Mouse (Mus musculus) gastrocnemius, postnatal 36 days (tissue): ENCODE results near the gene Ppil1. TPM values are rescaled to one million over a fixed set of nuclear protein-coding genes. Genes with fewer than 3 reads are reported as not detected.
"Not testable (repeated sequence)": the region's sequence is repeated elsewhere in the genome, so short reads cannot be mapped to it uniquely, and the experiment has no call there.

ENCODE experiments used
- DNase-seq, 2 experiments: peaks; one replicate each; pipeline ENCODE4 v3.0.0; 2022
- intact Hi-C: fragments of 180-260 bp; cut with DNase I; formaldehyde crosslinking; loops from one replicate; pipeline ENCODE4 v1.15.1; 2025
- total RNA-seq, 2 experiments: library from RNA; stranded (reverse); gene quantifications; 2 replicates each; pipeline ENCODE4 v1.2.3; 2021

Ppil1 gene
- total RNA-seq, 2 experiments from 2014 or later, result 5.9 to 6.0 TPM

DNA sequence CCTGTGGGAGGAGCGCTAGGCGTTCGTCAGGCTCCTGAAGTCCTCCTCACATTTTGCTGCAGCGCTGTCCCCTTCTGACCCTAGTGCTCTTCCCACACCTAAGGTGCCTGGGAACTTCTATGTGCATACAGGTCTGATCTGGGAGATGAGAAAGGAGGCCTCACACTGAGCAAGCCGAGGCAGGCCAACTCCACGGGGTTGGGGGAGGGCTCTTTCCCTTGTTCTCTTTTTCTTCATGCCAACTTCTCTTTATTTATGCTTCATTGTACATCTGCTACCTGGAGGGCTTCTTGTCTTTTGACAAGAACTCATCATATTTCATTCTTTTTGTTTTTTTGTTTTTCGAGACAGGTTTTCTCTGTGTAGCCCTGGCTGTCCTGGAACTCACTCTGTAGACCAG, 27.8 kb upstream of the Ppil1 start:
- DNase-seq, result no peak
- intact Hi-C loops, result no loop called here

DNA sequence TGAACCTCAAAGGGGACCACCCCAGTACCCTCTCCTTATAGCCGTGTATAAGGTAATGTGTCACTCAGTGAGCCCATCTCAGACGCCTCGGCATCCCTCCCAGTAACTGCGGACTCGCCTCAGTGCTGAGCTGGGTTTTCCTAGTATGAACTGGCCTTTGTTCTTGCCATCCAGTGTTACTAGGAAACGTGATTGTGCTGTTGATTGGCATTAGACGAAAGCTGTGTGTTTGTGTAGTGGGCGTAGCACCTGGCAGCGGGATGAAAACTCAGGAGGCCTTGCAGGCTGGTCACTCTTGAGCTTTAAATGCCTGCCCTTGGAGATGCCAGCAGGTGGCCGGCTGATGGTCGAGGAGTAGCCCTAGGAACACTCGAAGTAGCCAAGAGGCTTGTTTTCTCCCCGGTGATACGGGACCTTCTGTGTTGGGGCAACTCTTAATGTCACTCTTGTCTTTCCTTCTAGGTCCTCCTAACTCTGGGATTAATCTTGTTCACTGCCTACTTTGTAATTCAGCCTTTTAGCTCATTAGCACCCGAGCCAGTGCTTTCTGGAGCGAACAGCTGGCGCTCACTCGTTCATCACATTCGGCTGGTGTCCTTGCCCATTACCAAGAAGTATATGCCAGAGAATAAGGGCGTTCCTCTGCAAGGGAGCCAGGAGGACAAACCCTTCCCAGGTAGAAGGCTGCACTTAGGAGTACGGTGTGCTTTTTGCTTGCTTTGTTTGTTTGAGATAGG, 18.4 kb upstream of the Ppil1 start:
- no peak for DNase-seq
- intact Hi-C loops, result no loop called here

DNA sequence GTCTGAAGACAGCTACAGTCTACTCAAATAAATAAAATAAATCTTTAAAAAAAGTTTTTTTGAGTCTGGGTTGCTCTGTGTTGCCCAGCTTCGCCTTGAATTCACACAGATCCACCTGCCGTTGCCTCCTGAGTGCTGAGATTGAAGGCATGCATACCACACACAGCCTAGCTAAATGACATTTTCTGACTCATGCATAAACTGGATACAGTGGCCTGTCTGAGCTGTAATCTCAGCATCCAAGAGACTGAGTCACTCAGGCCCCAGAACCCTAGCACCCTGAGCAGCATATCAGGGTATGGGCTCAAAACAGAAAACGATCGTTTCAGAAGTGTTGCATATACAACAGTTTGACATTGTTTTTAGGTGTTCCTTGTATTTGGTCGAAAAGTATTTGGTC, 17.6 kb upstream of the Ppil1 start:
- intact Hi-C loops, result no loop called here
- no peak for DNase-seq

DNA sequence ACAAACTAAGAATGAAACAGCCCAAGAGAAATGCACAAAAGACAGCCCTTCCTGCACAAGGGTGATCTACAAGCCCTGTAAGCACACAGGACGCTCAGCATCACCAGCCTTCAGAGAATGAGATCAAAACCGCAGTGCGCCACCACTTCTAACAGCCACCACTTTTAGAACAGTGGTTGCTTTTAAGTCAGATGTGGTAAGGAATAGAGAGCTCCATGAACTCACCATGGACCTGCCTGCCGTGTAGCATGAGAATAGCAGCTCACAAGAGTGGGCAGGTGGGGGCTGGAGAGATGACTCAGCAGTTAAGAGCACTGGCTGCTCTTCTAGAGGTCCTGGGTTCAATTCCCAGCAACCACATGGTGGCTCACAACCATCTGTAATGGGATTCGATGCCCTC, 16.4 kb upstream of the Ppil1 start:
- DNase-seq, result no peak
- intact Hi-C loops, result no loop called here

DNA sequence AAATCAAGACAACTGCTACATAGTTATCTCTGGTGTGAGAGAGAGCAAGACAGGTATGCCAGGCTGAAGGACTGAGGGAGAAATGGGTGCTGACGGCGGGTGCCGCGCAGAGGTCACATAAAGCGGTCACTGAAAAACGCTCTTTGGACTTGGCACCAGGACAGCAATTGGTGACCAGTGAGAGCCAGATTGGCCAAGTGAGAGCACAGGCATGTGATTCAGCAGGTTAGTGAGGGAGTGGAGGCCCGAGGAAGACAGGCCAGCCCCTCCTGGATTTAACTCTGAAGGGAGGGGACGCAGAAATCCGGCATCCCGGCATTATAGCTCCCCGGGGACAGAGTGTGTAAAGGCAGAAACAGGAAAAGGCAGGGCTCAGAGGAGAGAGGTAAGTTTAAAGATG, 9.9 kb upstream of the Ppil1 start:
- no peak for DNase-seq
- intact Hi-C loops, result no loop called here

DNA sequence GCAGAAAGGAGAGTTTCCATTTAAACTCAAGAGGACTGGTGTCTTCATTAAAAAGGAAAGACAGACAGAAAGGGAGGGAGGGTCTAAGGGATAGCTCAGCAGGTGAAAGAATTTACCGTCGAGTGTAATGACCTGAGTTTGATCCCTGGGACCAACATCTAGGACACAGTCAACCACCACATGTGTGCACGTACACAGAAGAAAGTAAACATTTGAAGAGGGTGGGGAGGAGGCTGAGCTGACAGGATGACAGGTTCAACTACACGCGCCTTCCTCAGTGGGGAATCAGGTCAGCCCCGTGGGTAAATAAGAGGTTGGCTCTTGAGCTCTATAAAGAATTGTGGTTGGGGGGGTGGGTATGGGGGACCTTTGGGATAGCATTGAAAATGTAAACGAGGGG, 9.2 kb upstream of the Ppil1 start:
- DNase-seq, result no peak
- intact Hi-C loops, result no loop called here

DNA sequence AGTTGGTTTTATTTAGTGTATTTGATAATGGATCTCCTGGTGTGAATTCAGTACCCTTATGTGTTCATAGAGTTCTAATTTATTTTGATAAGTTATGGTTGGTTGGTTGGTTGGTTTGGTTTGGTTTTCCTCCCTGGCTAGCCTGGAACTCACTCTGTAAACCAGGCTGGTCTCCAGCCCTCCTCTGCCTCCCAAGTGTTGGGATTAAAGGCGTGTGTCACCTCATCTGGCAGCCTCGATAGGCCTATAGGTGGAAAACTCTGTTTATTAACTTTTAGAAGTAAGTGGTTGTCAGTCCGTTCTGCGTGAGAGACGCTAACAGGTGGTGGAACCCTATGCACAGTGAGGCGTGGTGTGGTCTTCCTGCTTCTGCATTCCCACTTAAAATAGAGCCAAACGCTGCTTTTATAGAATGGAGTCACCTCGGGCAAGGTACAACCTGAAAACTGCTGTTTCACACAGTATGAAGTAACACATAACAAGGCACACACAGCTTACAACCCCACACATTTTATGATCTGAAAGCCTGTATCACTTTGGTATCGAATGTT, 6.2 kb upstream of the Ppil1 start:
- DNase-seq, result no peak
- intact Hi-C loops, result no loop called here

DNA sequence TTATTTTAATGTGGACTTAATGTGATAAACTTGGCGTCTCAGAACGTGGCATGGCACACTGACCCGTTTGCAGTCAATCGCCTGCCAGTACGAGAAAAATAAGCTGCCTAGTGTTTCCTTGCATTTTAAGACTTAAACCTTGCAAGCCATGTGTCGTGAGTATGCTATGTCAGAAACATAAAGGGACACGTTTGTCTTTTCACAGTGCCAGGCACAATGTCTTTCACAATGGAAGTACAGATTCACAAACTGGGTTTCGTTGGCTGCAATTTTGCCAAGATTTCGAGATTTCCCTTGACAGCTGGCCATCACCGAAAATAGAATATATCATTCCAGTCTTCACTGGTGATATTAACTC, 5.3 kb upstream of the Ppil1 start:
- intact Hi-C loops, result loop anchor here (5.0 kb wide), 1 partner anchor 58 kb away; no protein-coding TSS in a partner anchor
- no peak for DNase-seq

DNA sequence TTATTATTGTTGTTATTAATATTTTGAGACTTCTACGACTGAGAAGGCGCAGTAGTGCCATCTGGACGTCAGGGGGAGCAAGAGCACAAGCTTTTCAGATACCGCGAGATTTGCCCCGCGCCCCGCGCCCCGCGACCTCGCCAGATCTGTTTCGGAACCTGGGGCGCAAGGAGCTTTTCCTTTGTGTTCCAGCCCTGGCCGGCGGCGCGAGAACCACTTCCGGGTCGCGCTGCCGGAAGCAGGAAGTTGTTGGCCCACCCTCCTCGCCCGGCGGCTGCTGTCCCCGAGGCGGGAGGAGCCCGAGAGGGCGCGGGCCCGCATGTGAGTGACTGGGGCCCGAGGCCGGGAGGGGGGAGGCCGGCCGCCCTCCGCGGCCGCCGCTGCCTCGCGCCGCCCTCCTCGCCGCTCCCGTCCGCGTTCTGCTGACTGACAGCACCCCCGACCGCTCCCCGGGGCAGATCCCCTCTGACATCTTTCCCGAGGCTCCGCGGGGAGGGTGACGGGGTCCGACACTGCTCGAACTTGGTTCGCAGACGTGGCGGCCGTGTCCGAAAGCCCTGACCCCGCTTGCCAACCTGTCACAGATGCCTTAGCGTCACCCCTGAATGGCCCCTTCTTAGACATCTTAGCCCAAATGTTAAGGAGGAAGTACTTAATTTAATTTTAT, 4.8 kb upstream of the Ppil1 start, which contains the start of gene BC004004:
Gene BC004004 (plus strand): TSS at position 107 of the 667 bp plus-strand sequence.
- intact Hi-C loops, result loop anchor here (1.0 to 5.0 kb wide), 2 partner anchors 58 to 102 kb away; no protein-coding TSS in a partner anchor
- peak; percentile 93 to 95 for DNase-seq

DNA sequence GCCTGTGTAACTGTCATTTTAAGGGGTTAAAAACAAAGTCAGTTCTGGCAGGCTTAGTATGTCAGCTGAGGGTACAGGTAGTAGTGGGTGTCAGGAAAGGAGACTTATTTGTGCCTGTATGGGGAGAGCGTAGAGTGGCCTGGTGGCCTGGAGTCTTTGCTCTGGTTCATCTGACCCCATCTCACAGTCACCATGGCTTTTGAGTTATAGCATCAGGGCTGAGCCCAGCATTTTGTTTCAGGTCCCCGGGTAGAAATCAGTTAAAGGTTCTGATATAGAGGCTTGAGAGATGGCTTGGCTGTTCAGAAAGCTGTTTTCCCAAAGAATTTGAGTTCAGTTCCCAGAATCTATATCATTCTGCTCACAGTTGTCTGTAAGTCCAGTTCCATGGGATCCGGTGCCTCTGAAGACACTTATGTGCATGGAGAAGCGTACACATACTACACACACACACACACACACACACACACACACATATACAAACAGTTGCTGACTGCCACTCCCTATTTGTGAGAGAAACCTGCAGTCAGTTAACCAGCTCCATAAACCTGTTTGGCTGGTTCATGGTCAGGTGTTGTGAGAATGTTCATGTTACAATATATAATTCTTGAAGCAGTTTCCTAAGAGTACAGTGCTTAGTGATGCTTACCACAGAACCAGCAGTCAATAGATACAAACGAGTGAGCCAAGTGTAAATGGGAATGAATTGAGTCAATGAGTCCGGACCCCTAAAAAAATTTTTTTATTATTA, 4.1 kb upstream of the Ppil1 start:
- no peak for DNase-seq
- intact Hi-C loops, result loop anchor here (1.0 to 5.0 kb wide), 2 partner anchors 59 to 103 kb away; no protein-coding TSS in a partner anchor

DNA sequence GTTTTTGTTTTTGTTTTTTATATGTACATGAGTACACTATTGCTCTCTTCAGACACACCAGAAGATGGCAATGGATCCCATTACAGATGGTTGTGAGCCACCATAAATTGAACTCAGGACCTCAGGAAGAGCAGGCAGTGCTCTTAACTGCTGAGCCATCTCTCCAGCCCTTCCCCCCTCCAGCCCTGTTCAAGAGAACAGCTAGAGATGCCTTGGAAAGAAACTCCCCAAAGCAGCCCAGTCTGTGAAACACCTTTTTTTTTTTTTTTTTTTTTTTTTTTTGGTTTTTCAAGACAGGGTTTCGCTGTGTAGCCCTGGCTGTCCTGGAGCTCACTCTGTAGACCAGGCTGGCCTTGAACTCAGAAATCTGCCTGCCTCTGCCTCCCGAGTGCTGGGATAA, 3.1 kb upstream of the Ppil1 start:
- intact Hi-C loops, result loop anchor here (5.0 kb wide), 1 partner anchor 60 kb away; no protein-coding TSS in a partner anchor
- not testable (repeated sequence) for DNase-seq

DNA sequence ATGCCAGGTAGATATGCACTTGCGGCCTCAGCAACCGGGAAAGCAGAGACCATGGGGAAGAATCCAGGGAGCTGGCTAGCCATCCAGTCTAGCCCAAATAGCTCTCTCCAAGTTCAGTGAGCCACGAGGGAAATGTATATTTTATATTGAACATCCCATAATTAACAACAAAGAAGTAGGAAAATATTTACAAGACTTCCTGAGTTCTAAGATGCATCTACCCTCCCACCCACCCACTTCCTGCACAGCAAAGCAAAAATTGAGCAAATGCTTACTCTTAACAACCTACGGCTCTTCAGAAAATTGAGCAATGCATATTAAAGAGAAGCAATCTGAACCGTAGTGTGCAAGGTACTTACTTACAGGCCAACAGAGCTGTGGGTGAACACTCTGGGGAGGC, 774 bp upstream of the Ppil1 start:
- intact Hi-C loops, result loop anchor here (2.0 to 5.0 kb wide), 2 partner anchors 63 to 106 kb away; no protein-coding TSS in a partner anchor
- DNase-seq, result no peak

DNA sequence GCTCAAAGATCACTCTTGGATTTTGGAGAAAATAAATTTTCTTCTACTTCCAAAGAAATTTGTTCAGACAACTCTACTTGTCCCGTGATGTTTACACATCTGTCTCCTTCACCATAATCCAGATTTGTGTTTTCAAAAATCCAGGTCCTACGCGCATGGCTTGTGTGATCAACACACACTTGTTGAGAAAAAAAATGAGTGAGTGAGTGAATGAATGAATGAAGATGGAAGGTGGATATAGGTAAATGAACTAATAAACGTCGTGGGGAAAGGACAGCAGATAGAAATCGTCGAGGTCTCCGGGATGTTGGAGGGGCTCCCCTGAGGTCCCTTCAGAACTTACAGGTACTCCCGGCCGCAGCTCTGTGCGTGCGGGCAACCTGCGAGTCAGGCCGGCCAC, 569 bp downstream of the Ppil1 start:
- no peak for DNase-seq
- intact Hi-C loops, result no loop called here

DNA sequence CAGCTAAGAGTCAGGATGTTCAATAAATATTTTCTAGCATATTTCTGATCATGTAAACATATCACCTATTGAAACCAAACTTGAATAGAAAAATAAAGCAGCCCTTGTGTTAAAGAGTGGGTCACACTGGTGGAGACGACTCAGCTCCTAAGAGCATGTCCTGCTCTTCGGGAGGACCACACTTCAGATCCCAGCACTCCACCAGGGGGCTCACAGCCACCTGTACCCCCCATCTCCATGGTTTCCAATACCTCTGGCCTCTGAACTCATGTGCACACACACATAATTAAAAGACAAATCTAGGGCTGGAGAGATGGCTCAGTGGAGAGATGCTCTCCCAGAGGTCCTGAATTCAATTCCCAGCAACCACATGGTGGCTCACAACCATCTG, 1.7 kb downstream of the Ppil1 start:
- intact Hi-C loops, result no loop called here
- DNase-seq, result no peak

DNA sequence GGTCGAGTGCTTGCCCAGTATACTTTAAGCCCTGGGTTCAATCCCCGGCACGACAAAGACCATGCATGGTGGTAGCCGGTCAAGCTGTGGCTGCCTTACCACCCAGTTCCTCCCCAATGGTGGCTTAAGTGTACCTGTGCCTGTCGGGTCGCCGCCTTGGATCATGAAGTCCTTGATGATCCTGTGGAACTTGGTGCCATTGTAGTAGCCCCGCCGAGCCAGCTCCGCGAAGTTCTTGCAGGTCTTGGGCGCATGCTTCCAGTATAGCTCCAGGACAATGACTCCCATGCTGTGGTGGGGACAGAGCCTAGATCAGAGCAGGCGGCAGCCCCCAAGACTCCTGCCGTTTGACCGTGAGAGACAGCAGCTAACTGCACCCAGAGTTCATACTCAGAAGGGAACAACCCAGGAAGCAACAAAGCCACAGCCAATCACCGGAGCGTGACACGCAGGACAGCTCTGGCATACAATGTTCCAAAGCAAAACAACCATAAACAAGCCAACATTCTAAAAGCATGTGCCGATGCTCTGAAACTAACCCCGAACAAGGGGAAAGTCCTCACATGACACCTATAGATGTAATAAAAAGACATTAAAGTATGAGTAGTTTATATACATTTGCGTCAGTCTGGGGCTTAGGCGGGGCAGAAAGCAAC, 2.3 kb downstream of the Ppil1 start:
- no peak for DNase-seq
- intact Hi-C loops, result no loop called here

DNA sequence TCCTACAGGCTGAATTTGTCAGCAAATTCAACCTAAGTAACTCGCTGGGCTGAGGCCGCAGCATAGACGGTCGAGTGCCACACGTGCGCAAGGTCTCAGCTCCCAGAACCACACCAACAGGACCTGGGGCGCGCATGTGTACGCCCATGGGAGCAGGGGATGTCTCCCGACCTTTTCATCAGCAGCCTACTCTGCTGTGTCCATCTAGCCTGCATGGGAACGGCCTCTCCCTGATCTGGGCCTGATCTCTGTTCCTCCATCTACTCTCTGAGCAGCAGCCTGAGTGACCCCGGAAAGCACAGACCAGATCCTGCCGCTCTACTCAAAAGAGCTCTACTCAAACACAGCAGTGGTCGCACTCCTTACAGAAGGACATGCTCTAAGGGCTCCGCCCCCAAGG, 3.5 kb downstream of the Ppil1 start:
- no peak for DNase-seq
- intact Hi-C loops, result no loop called here

DNA sequence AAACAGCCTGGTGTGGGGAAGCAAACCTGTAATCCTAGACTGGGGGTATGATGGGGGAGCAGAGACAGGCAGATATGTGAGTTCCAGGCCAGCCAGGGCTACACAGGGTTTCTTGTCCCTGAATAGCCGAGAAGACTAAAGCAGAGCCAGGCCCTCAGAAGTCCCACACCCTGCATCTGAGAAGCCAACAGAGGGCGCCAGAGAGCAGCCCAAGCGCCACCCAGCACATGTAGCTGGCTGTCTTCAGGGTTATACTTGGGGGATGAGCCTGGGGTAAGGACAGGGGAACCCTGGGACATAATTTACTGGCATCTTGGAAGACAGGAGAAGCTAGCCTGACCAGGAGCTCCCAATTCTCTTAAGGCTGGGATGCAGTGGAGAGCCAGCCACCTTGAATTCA, 4.5 kb downstream of the Ppil1 start:
- peak; percentile 63 to 66 for DNase-seq
- intact Hi-C loops, result loop anchor here (5.0 kb wide), 1 partner anchor 253 kb away; no protein-coding TSS in a partner anchor

DNA sequence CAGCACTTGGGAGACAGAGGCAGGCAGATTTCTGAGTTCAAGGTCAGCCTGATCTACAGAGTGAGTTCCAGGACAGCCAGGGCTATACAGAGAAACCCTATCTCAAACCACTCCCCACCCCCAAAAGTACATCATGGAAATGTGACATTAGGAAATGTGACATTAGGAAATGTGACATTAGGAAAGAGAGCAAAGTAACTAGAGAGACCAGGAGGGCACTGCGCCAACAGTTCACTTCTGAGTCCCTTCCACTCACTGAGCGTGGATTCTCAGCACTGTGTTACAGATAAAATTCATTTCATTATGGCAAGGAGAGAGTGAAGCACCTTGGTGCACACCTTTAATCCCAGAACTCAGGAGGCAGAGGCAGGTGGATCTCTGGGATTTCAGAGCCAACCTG, 5.1 kb downstream of the Ppil1 start:
- DNase-seq, result no peak
- intact Hi-C loops, result loop anchor here (5.0 kb wide), 1 partner anchor 253 kb away; no protein-coding TSS in a partner anchor

DNA sequence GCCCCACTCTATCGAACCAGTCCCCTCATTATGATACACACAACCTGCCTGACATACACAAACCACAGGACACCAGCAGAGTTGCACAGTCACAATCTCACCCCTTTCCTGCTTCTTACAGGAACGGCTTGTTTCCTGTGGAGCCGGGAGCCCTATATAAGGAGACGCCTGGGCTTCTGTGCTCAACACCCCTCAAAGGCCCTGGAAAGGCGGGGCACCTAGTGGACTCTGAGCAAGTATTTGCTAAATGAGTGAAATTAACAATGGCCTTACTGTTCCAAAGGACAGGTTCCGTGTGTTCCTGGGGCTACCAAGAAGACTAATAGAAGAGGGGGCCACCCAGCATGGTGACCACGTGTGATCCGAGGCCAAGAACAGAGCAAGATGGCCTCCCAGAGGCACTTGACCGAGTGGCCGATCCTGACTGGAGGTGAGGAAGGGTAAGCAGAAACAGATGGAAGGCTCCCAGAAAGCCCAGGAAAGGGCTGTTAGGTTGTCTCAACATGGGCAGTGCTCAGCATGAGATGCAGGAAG, 5.9 kb downstream of the Ppil1 start:
- intact Hi-C loops, result loop anchor here (5.0 kb wide), 1 partner anchor 254 kb away; no protein-coding TSS in a partner anchor
- DNase-seq, result no peak

DNA sequence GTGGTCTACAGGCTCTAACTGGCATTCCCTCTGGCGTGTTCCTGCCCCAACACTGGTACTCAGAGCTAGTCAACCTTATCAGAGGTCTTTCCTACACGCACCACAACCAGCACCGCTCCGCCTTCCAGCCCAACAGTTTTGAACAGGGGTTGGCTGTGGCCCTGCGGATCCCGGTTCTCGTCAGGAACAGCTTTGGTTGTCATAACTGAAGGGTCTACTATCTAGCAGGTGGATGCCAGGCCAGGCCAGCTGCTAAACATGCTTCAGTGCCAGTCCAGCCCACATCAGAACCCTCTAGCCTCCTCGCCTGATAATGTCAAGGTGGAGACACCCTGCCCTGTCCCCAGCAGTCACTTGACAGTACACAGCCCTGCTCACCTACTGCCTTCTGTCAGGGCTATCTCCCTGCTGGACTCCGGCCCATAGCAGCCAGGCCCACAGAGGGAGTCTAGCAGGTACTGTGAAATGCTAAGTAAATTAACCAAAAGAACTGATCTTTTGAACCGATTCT, 6.9 kb downstream of the Ppil1 start:
- no peak for DNase-seq
- intact Hi-C loops, result loop anchor here (5.0 kb wide), 1 partner anchor 255 kb away; no protein-coding TSS in a partner anchor
